Mouse (Mus musculus): ENCODE data around the gene Ssbp4.

GRCm38 (mm10) chr8:70617985-70618384, 9.3 kb upstream of the Ssbp4 start:
- TF ChIP-seq EP300 (IDR thresholded peaks at IDR 0.05; ENCODE audit: low read depth) (no peak), CTCF (IDR thresholded peaks at IDR 0.05; ENCODE audit: low read depth) (no peak)
